Mouse (Mus musculus): Measurements from ENCODE around the gene Nkain4. TPM values are rescaled to one million over a fixed set of nuclear protein-coding genes. Genes with fewer than 3 reads are reported as not detected.

Nkain4 gene
- total RNA-seq (2021) = 10 to 100 TPM in 1 of 2 experiments, 1 to 10 TPM in 1; 6.8 to 11.8 TPM
- long read RNA-seq, experiment 1, partial matches to known transcripts = 0 of 2 reads
- long read RNA-seq, experiment 1, other reads (novel, unspliced or antisense) = 0 of 2 reads
- long read RNA-seq, experiment 2, partial matches to known transcripts = 1 of 8 reads
- long read RNA-seq, experiment 2, other reads (novel, unspliced or antisense) = 3 of 8 reads

- DNase-seq (ENCODE audit: low spot score in 2 of 2) = peak in 1 of 2 experiments; percentile 27
Observed at GRCm38 (mm10) chr2:180954061-180955047, at the start of gene Nkain4. Nkain4 (minus strand) TSS chr2:180954699.

- no peak for DNase-seq (ENCODE audit: low spot score in 2 of 2)
Observed at GRCm38 (mm10) chr2:180996905-180997304, 42.4 kb upstream of the Nkain4 start.

- DNase-seq (ENCODE audit: low spot score in 2 of 2) = peak in 1 of 2 experiments; percentile 25
Observed at GRCm38 (mm10) chr2:180996436-180996835, 41.9 kb upstream of the Nkain4 start.

- DNase-seq (ENCODE audit: low spot score in 2 of 2) = no peak
Observed at GRCm38 (mm10) chr2:180995457-180995856, 41.0 kb upstream of the Nkain4 start.

DNA sequence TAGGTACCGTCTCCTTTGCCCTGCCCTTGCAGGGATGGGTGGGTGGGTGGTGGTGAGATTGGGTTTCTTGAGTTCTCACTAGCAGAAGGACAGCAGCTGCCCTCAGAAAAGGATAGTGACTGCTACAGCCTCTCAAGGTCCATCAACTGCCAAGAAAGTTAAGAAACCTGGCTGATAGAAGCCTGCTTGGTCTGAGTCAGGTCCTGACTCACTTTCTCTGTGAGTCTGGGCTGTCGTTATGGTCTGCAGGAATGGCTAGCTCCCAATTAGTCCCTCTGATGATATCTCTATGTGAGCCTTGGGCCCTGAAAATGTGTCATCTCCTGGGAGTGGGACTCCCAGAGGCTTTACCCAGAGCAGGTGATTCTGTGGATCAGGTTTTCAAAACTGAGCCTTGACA lies 39.9 kb upstream of the Nkain4 start:
- no peak for DNase-seq (ENCODE audit: low spot score in 2 of 2)

GRCm38 (mm10) chr2:180990347-180990746 lies 35.8 kb upstream of the Nkain4 start:
- DNase-seq (ENCODE audit: low spot score in 2 of 2) = no peak

- no peak for DNase-seq (ENCODE audit: low spot score in 2 of 2)
Observed at GRCm38 (mm10) chr2:180988948-180989347, 34.4 kb upstream of the Nkain4 start.

DNA sequence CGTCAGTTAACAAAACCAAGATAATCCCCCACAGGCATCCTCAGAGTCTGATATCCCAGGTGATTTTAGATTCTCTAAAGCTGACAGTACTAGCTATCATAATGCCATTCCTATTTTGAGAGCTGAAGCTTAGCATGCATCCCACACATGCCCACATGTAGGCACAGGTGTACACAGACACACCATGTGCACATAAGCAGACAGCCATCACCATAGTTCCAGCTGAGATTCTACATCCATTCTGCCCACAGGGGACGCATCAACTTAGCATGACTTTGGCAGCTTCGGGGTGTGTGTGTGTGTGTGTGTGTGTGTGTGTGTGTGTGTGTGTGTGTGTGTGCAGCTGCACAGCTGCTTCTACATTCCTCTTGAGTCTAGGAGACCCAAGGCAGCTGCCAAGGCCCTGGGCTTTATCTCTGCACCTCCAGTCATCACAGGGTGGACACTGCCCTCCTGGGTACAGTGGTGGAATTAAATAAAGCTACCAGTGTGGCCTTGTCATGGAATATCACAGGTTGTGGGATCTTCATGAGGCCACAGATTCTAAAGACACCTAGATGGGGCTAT lies 33.9 kb upstream of the Nkain4 start:
- no peak for DNase-seq (ENCODE audit: low spot score in 2 of 2)

DNA sequence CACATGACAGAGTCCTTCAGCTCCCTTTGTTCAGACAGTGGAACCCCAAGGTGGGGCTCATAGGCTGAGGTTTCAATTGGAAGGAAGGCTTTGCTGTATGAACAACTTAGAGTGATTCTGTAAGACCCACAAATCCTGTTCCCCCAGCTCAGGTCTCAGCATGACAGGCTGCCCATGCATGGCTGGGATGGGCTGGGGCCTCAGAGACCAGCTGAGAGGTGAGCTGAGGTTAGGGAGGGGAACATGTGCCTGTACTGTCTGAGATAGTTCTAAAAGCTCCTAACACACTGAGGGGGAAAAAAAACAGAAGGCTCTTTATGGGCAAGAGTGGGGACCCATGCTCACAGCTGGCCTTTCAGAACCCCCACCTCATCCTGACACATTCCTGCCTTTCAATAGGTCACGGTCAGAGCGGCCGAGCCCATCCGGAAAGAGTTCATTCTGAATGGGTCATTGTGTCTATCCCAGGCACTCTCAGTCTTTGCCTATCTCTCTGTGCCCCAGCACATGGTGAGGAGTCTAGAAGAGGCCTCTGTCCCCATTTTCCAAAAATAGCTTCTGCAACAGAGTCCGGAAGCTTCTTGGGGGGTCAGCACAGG lies 33.0 kb upstream of the Nkain4 start:
- no peak for DNase-seq (ENCODE audit: low spot score in 2 of 2)

DNA sequence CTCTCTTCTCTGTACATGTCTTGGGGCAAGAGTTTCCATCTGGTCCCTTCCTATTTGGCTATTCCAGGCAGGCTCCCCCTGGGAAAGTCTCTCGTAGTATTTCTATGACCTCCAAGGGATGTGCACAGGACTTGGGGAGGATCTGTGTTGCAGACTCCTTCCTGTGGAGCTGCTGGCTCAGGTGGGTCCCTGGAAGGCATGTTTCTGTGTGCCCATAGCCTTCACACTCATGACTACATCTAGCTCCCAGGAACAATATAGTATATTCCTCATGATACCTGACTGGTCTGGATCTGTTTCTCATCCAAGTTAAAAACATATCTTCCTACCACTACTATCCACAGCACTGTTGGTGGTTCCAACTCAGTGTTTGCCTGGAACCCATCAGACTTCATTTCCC lies 32.5 kb upstream of the Nkain4 start:
- DNase-seq (ENCODE audit: low spot score in 2 of 2) = no peak

DNA sequence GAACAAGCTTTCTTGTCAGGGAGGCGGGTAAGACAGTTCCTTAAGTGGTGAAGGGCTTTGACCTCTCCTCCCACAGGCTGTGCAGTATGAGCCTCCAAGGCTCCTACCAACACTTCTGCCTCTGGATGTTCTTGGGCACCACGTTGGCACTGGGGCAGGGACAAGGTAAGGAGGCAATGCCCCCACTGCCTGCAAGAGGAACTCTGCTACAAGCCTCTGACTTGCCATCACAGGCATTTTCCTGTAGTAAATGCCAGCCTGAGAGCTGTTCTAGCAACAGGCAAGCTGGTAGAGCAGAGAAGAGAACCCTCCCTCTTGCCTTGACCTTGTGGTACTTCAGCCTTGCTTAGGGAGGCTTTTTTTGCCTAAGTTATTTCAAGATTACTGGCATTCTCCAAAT lies 31.9 kb upstream of the Nkain4 start, which contains the start of gene Col20a1:
TSS of gene Col20a1 (plus strand) at position 87 of the 400 bp plus-strand sequence.
- no peak for DNase-seq (ENCODE audit: low spot score in 2 of 2)

DNA sequence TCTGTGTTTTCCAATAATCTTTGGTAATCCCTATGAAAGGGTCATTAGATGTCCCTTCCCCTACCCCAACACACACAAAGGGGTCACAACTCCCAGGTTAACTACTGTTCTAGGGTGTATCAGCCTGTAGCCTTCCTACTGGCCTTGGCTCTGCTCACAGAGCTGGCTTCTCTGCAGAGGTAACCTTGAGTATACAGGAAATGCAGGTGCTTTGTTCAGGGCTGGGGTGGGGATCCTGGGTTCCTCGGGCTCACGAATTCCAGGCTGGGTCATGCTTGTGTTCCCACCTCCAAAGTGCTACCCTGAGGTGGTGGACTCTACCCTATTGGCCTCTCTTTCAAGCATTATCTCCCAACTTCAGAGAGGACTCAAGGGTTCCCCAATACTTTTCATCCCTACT lies 31.1 kb upstream of the Nkain4 start:
- DNase-seq (ENCODE audit: low spot score in 2 of 2) = no peak

GRCm38 (mm10) chr2:180981133-180981532 lies 26.6 kb upstream of the Nkain4 start:
- DNase-seq (ENCODE audit: low spot score in 2 of 2) = no peak

GRCm38 (mm10) chr2:180967010-180967763 lies 12.7 kb upstream of the Nkain4 start, which contains the start of gene Arfgap1:
Arfgap1 (plus strand) TSS chr2:180967225.
- DNase-seq (ENCODE audit: low spot score in 2 of 2) = peak; percentile 89 to 91

DNA sequence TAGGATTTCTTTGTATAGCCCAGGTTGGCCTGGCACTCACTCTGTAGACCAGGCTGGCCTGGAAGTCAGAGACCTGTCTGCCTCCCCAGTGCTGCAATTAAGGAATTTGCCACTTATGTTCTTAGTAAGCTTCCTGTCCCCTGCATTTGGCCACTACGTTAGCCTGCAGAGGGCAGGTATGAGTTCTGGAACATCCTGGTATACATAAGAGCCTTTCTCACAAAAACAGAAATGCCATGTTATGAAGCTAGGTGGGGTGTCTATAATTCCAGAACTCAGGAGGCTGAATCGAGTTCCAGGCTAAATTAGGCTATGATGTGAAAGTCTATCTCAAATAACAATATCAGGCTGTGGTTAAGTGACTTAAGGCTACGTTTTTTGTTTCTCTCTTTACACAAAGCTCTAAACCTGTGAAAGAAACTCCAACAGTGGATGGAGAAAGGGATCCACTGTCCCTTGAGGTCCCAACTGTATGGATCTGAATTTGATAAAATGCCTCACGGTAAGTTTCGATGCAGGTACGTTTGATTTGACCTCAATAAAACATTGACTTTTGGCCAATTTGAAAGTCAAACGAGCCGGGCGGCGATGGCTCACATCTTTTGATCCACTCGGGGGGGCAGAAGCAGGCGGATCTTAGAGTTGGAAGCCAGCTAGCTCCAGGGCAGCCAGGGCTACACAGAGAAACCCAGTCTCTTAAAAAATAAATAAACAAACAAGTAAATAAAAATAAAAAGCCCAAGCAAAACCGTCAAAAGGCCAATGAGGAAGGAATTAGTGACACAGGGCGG lies 11.8 kb upstream of the Nkain4 start:
- DNase-seq (ENCODE audit: low spot score in 2 of 2) = no peak

DNA sequence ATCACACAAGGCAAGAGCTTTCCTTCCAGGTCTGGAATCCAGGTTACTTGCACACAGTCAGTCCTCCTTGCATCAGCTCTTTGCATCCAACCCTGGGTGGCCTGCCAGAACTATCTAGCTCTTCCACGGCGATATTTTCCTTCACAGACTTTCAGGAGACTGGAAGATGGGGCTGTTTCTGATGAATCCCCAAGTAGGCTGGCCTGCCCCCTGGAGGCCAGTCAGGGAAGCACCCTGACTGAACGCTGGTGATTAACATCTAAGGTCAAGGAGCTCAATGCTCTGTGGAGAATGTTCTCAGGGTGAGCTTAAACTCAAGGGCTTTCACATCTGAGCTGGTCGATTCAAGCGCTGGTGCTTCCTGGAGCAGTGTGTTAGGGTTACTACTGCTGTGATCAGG lies 9.5 kb upstream of the Nkain4 start:
- peak; percentile 67 to 78 for DNase-seq (ENCODE audit: low spot score in 2 of 2)

DNA sequence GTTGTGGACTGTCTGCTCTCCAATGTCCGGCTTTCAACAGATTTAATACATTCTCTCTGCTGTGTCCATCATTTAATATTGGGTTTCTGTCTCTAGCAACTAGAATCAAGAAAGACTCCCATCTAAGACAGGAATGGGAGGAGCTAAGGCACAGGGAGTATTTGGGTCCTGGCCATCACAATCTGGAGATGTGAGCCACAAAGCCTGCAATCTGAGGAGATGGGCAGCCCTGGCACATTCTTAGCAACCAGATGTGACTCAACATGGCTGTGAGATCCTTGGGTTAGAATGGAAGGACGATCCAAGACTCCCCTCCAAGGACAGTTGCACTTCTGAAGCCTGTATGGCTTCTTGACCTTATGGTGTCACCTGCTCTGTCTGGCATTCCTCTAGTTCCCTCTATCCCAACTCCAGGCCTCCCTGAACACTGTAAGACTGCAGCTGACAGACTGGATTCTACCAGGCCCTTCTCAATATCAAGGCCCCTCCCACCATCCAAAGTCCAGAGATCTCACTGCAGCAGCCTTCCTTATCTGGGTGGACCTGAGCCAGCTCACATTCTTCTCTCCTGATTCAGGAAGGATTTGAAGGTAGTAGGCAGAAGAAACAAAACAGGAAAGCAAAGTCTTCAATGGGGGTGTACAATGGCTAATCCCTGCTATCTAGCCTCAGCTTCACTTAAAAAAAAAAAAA lies 8.3 kb upstream of the Nkain4 start:
- DNase-seq (ENCODE audit: low spot score in 2 of 2) = no peak

DNA sequence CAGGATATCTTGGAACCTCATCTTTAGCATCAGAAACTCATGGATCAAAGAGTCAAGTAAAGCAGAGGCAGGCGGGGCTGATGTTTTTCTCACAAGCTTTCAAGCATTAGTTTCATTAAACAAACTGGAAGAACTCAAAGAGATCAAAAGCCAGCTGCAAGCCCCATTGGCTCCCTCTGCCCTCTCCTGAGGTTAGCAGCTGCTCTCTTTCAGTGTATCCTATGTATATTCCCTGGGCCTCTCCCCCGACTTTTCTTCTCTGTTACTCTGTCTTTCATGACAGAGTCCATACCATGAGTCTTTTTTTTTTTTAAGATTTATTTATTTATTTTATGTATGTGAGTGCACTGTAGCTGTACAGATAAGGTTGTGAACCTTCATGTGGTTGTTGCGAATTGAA lies 5.7 kb upstream of the Nkain4 start:
- DNase-seq (ENCODE audit: low spot score in 2 of 2) = no peak

DNA sequence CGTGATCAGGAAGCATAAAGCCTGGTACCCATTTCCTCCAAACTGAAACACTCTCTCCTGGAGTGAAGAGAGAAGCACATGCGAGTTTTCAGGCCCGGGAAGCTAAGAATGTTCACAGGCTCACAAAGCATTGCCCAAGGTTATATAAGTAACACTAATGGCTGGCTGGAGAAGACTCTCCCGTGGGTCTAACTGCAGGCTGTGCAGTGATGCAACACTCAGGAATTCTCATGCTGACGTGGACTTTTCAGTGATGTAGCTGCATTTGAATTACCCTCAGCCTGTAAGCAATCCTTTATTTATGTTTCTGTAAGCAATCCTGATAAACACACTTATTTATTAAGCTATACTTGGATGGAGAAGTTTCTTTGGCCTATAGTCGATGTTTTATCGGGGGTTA lies 5.1 kb upstream of the Nkain4 start:
- DNase-seq (ENCODE audit: low spot score in 2 of 2) = no peak
